Mouse (Mus musculus) G1E-ER4 (cell line): ENCODE measurements around the gene Tex36. TPM values are rescaled to one million over a fixed set of nuclear protein-coding genes. Genes with fewer than 3 reads are reported as not detected.

Experiments
- GATA1 ChIP-seq: IDR thresholded peaks from one replicate; pipeline ENCODE4 v1.8.0; 2012; ENCODE audit warnings: low read length, inconsistent platforms
- polyA plus RNA-seq: library from polyadenylated mRNA; stranded (reverse); fragments of >175 nt; gene quantifications from 2 replicates; pipeline ENCODE4 v1.2.3, GENCODE M21; 2012

The Tex36 gene
- not detected in 2 replicates for polyA plus RNA-seq

DNA sequence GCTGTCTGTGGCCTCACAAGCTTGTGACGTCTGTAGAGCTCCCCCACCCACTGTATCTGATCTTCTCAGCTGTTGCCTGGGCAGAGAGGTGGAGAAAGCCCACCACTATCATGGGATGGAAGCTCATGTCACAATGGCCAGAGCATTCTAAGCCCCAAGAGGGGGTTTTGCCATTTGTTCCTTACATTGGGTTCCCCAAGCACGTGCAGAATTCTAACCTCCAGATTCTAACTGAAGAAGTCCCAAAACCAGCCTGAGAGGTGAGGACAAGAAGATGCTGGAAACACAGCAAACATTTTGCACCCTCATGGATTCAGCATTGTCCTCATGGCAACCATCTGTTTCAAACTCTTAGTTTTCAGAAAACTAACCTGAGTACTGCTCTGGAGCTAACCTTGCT, at the start of gene Tex36:
Gene Tex36 (minus strand): TSS at position 101 of the 400 bp plus-strand sequence.
- TF ChIP-seq GATA1, result no peak

GRCm38 (mm10) chr7:133645716-133646115, 43.8 kb upstream of the Tex36 start:
- no peak for TF ChIP-seq GATA1

- no peak for TF ChIP-seq GATA1
Measured at GRCm38 (mm10) chr7:133638821-133639220, 36.9 kb upstream of the Tex36 start.

DNA sequence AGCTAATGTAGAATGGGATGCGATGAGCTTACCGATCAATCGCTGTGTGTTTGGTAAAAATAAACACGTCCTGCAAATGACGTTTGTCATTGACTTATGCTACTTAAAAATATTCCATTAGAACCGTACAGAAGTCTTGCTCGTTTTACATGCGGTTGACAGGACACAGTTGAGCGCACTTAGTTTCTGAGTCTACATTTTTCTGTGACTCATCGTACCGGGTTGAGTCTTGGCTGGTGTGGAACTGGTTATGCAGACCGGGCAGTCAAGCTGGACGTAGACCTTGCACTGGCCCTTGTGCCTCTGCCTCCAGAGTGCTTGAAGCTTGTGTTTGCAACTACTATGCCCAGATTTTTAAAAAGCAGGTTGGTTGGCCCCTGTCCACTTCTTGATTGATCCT, 36.3 kb upstream of the Tex36 start:
- TF ChIP-seq GATA1, result no peak

- no peak for TF ChIP-seq GATA1
Measured at GRCm38 (mm10) chr7:133637361-133638305, 35.7 kb upstream of the Tex36 start, which contains the start of gene Edrf1. Edrf1 (plus strand) TSS chr7:133637543.

DNA sequence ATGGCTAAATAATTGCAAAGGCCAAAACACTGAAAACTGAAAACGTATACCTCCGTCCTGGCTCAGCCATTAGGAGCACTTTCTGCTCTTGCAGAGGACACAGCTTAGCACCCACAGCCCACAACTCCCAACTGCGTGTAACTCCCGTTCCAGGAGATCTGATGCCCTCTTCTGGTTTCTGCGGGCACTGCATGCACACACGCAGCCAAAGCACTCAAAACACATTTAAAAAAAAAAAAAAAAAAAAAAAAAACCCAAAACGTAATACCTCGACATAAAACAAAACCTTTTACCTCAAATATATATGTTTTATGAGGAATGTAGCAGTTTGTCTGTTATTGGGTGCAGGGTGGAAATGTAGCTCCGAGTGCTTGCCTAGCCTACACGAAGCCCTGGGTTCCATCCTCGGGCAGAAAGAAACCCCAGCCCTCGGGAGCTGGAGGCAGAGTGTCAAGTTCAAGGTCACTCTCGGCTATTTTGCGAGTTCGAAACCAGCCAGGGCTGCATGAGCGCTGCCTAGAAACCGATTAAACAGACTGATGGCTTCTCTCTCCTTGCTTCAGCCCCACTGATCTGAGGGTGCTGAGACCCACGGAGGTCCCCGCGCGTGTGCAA, 34.9 kb upstream of the Tex36 start:
- TF ChIP-seq GATA1, result no peak

GRCm38 (mm10) chr7:133634932-133635650, 33.1 kb upstream of the Tex36 start:
- no peak for TF ChIP-seq GATA1

DNA sequence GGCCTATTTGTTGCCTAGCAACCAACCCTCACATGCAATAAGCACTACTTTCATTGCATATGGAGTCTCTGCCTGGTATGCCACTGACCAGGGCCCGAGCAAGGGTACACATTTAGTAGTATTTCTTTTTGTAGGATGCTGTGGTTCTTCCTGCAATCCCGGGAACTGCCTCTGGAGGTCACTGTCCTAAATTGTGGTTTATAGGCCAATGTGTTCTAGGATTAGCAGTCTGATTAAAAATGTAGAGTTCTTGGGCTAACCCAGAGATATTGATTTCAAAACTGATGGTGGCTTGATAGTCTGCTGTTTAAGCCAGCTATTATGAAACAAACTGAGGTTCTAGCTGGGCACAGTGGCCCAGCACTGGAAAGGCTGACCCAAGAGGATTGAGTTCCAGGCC, 30.5 kb upstream of the Tex36 start:
- no peak for TF ChIP-seq GATA1

GRCm38 (mm10) chr7:133630821-133631220, 28.9 kb upstream of the Tex36 start:
- TF ChIP-seq GATA1, result no peak

GRCm38 (mm10) chr7:133627184-133627936, 25.4 kb upstream of the Tex36 start:
- TF ChIP-seq GATA1, result no peak

DNA sequence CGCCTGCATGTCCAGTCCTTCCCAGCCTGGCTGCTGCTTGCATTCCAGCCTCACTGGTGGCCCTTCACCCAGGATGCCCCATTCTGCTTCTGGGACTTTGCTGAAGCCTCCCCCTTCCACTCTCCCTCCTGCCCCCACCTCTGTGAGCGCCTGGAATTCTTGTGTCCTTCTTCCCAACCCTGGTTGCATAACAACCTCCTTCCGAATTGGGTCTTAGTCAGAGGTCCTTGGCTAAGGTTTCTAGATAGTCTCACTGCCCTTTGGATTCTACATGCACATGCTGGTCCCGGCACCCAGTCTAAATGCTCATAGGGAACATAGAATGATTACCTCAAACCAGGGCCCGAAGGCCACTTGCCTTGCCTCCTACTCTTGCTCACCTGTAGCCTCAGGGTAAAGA, 21.3 kb upstream of the Tex36 start:
- TF ChIP-seq GATA1, result no peak

GRCm38 (mm10) chr7:133620721-133621120, 18.8 kb upstream of the Tex36 start:
- no peak for TF ChIP-seq GATA1

DNA sequence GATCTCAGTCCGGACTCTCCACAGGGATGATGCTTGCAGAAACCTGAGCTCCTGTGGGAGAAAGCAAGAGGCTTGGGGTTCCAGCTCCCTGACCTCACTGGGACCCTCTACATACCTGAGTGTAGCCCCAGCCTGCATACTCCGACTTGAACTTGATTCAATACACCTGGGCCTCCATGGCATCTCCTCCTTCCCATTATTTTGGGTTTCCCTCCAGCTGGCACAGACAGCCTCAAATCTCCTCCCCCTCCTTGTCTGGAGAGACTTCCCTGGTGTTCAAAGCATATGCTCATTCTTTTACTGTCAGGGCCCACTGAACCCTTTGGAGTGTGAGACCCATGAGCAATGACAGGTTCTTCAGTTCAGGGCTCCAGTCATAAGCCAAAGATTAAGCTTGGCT, 11.0 kb upstream of the Tex36 start:
- TF ChIP-seq GATA1, result no peak

- no peak for TF ChIP-seq GATA1
Measured at GRCm38 (mm10) chr7:133609585-133609984, 7.6 kb upstream of the Tex36 start.

DNA sequence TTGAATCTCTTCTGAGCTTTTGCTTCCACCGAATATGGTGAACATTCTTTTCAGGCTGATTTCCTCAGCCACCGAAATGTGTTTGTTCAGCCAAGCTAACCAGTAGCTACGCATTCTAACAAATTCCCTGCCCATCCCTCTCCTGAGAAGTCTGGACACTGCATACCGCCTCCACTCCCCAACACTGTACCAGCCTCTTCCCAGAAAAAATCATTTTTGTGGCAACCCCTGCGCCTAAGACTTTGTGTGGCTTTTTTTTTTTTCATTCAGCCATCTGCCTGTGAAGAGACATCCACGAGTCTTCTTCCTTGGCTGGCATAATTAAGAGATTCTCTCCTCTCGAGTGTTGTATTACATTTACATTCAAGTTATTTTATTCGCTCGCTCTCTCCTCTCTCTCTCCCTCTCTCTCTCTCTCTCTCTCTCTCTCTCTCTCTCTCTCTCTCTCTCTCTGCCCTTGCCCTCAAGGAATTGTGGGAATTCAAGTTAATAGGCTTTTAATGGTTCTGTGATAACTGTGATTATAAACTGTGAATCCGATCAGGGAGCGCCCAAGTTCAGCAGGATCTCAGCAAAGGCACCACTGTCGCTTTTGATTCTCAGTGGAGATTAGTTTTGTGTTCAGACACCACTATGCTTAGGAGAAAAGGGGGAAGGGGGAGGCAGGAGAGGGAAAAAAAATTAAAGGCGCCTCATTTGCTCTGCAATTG, 6.8 kb upstream of the Tex36 start:
- TF ChIP-seq GATA1, result no peak
